15 mouse cellular contexts compared by ENCODE assay signal in the genomic region with DNA sequence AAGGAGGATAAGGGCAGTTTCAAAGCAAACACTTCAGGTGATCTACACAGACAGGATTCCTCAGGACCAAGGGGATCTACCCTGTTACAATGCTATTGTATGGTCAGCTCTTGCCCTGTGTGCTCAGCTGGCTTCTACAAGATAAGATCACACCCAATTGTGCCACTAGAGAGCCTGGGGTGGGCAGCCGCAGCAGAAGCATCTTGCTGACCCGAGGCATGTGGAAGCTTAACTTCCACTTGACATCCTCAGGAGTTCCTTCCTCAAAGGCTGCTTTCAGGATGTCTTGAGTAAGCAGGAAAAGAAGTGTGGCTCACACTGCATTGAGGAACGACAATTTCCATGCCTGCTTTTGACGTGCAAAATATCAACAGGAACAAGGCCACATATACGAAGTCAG.
DNase-seq lines count a peak whose midpoint lies in the region; ATAC-seq and TF ChIP-seq lines count a peak whose summit lies in the region.
"Had no signal": no experiment of that assay in that cellular context is flagged by ENCODE, and none has a peak within 500 bp of the region (broad histone marks: within the 10 kb centered on the region; RNA-seq: fewer than 3 reads in every experiment).

No protein-coding gene starts in this region.

- peak; percentile 62 for ATAC-seq in frontal cortex, adult (ENCODE audit: low TSS enrichment)
- 0 out of 2 replicates have a peak, but pooled peaks have one; percentile 19 for ATAC-seq in liver, postnatal 0 days
- ATAC-seq in liver, embryonic 12.5 days, result no peak
- no peak for ATAC-seq in intestine, embryonic 15.5 days

- no peak overlapping the region for H3K4me2 ChIP-seq in liver, postnatal 0 days (ENCODE audit: low read depth, low read length)
- no peak overlapping the region for H3K4me2 ChIP-seq in liver, embryonic 12.5 days
- H3K4me2 ChIP-seq in intestine, embryonic 15.5 days (replicated peaks), result no peak overlapping the region
- H3K4me2 ChIP-seq: limb, embryonic 13.5 days; stomach, embryonic 15.5 days had no signal

- no peak overlapping the region for H3K9ac ChIP-seq in liver, postnatal 0 days (replicated peaks)
- no peak overlapping the region for H3K9ac ChIP-seq in liver, embryonic 12.5 days
- H3K9ac ChIP-seq in MEL (ENCODE audit: control insufficient read depth, low read depth, low read length, poor library complexity, severe bottlenecking), result no peak overlapping the region
- no peak overlapping the region for H3K9ac ChIP-seq in intestine, embryonic 15.5 days
- H3K9ac ChIP-seq: limb, embryonic 13.5 days; stomach, embryonic 15.5 days had no signal

- H3K36me3 ChIP-seq in liver, postnatal 0 days (replicated peaks; ENCODE audit: insufficient read depth, low read length), result no peaks in the 10 kb centered on the region
- no peaks in the 10 kb centered on the region for H3K36me3 ChIP-seq in liver, embryonic 12.5 days
- no peaks in the 10 kb centered on the region for H3K36me3 ChIP-seq in MEL (ENCODE audit: control insufficient read depth in 1 of 2, insufficient read depth in 2 of 2, low read length in 2 of 2)
- no peaks in the 10 kb centered on the region for H3K36me3 ChIP-seq in limb, embryonic 10.5 days
- H3K36me3 ChIP-seq in intestine, embryonic 15.5 days, result no peaks in the 10 kb centered on the region
- H3K36me3 ChIP-seq: limb, embryonic 13.5 days; stomach, embryonic 15.5 days had no signal

- TF ChIP-seq RAD21 in MEL (IDR thresholded peaks at IDR 0.05; ENCODE audit: low read depth, low read length), result no peak

- 21% methylated on average over 5 of the region's 5 CpGs for WGBS in liver, postnatal 0 days (ENCODE audit: insufficient replicate concordance)
- 16% methylated on average over 5 of the region's 5 CpGs for WGBS in liver, embryonic 12.5 days (ENCODE audit: insufficient replicate concordance)
- WGBS in limb, embryonic 10.5 days, result 69% methylated on average over 5 of the region's 5 CpGs
- WGBS in intestine, embryonic 15.5 days, result 16% methylated on average over 5 of the region's 5 CpGs

- H3K4me1 ChIP-seq in liver, postnatal 0 days (ENCODE audit: insufficient read depth), result 0 out of 2 replicates have a peak, but pooled peaks cover 3% of the 10 kb centered on the region
- peaks cover 9% of the 10 kb centered on the region for H3K4me1 ChIP-seq in liver, embryonic 12.5 days
- H3K4me1 ChIP-seq in MEL (ENCODE audit: control insufficient read depth in 1 of 2, insufficient read depth in 2 of 2, low read length in 2 of 2), result no peaks in the 10 kb centered on the region
- no peaks in the 10 kb centered on the region for H3K4me1 ChIP-seq in limb, embryonic 10.5 days
- H3K4me1 ChIP-seq in intestine, embryonic 15.5 days (replicated peaks), result no peaks in the 10 kb centered on the region
- H3K4me1 ChIP-seq: stomach, embryonic 15.5 days had no signal

- no peak for TF ChIP-seq POLR2A in MEL (IDR thresholded peaks at IDR 0.05; ENCODE audit: control insufficient read depth in 1 of 2, insufficient read depth in 1 of 2, low read depth in 1 of 2, low read length in 2 of 2, poor library complexity in 1 of 2)

- H3K27ac ChIP-seq in liver, postnatal 0 days (ENCODE audit: low read depth), result no peak overlapping the region
- no peak overlapping the region for H3K27ac ChIP-seq in liver, embryonic 12.5 days
- H3K27ac ChIP-seq in MEL (ENCODE audit: control insufficient read depth, low read depth, low read length), result no peak overlapping the region
- H3K27ac ChIP-seq in limb, embryonic 10.5 days, result peak overlapping the region; percentile 5; the same call in 1 of the 2 replicates
- H3K27ac ChIP-seq in intestine, embryonic 15.5 days, result no peak overlapping the region
- H3K27ac ChIP-seq: limb, embryonic 13.5 days; stomach, embryonic 15.5 days had no signal

- H3K27me3 ChIP-seq in liver, postnatal 0 days (ENCODE audit: insufficient read depth, low read length), result no peaks in the 10 kb centered on the region
- H3K27me3 ChIP-seq in liver, embryonic 12.5 days (replicated peaks), result no peaks in the 10 kb centered on the region
- peaks cover 0 to 3% of the 10 kb centered on the region in 2 experiments; a peak in 1 of 4 replicates for H3K27me3 ChIP-seq in MEL (ENCODE audit: control insufficient read depth in 1 of 2, insufficient read depth in 2 of 2, low read length in 2 of 2)
- no peaks in the 10 kb centered on the region for H3K27me3 ChIP-seq in limb, embryonic 10.5 days (ENCODE audit: low read depth, poor library complexity, severe bottlenecking)
- H3K27me3 ChIP-seq in intestine, embryonic 15.5 days (replicated peaks), result no peaks in the 10 kb centered on the region
- H3K27me3 ChIP-seq: limb, embryonic 13.5 days; stomach, embryonic 15.5 days had no signal

- H3K4me3 ChIP-seq in liver, postnatal 0 days (ENCODE audit: low read depth, low read length), result no peak overlapping the region
- H3K4me3 ChIP-seq in liver, embryonic 12.5 days, result no peak overlapping the region
- no peak overlapping the region for H3K4me3 ChIP-seq in MEL (ENCODE audit: control insufficient read depth in 1 of 2, insufficient read depth in 1 of 2, low read depth in 2 of 2, low read length in 2 of 2)
- H3K4me3 ChIP-seq in limb, embryonic 10.5 days, result no peak overlapping the region
- no peak overlapping the region for H3K4me3 ChIP-seq in intestine, embryonic 15.5 days (replicated peaks)
- H3K4me3 ChIP-seq: limb, embryonic 13.5 days; stomach, embryonic 15.5 days had no signal

- TF ChIP-seq CTCF in liver, postnatal 0 days (IDR thresholded peaks at IDR 0.05; ENCODE audit: low read depth), result no peak
- TF ChIP-seq CTCF in MEL (IDR thresholded peaks at IDR 0.05 in 2 of 3, conservative IDR thresholded peaks at IDR 0.05 in 1 of 3; ENCODE audit: control insufficient read depth in 1 of 3, insufficient read depth in 1 of 3, low read depth in 2 of 3, low read length in 3 of 3, poor library complexity in 1 of 3, severe bottlenecking in 1 of 3), result no peak

- DNase-seq in frontal cortex, postnatal 10 days (ENCODE audit: low spot score in 2 of 2), result no peak
- no peak for DNase-seq in liver, postnatal 0 days
- DNase-seq in MEL (ENCODE audit: low read depth, low spot score), result no peak
- no peak for DNase-seq in limb, embryonic 10.5 days (ENCODE audit: low spot score)
- DNase-seq in thymus, postnatal 14 days, result no peak
- DNase-seq: adrenal gland, postnatal 10 days; cerebellum, adult 2 months; heart, postnatal 4 days; kidney, adult 9 months; thymus, adult 2 months had no signal

- H3K79me2 ChIP-seq in MEL (ENCODE audit: control insufficient read depth, insufficient read depth, low read length, poor library complexity), result no peaks in the 10 kb centered on the region

- TF ChIP-seq EP300 in liver, postnatal 0 days (IDR thresholded peaks at IDR 0.05; ENCODE audit: low read depth), result no peak
- no peak for TF ChIP-seq EP300 in MEL (IDR thresholded peaks at IDR 0.05; ENCODE audit: low read depth in 1 of 2, low read length in 2 of 2)

- no peaks in the 10 kb centered on the region for H3K9me3 ChIP-seq in liver, postnatal 0 days (ENCODE audit: low read length)
- H3K9me3 ChIP-seq in liver, embryonic 12.5 days (replicated peaks), result no peaks in the 10 kb centered on the region
- H3K9me3 ChIP-seq in MEL (replicated peaks; ENCODE audit: insufficient read depth, low read length), result no peaks in the 10 kb centered on the region
- no peaks in the 10 kb centered on the region for H3K9me3 ChIP-seq in limb, embryonic 10.5 days (replicated peaks)
- H3K9me3 ChIP-seq in intestine, embryonic 15.5 days, result no peaks in the 10 kb centered on the region
- H3K9me3 ChIP-seq: limb, embryonic 13.5 days; stomach, embryonic 15.5 days had no signal

TF ChIP-seq in MEL, 35 proteins besides CTCF, POLR2A, EP300 and RAD21:
- no peak for TF ChIP-seq SMC3 (IDR thresholded peaks at IDR 0.05; ENCODE audit: low read depth, low read length)
- TF ChIP-seq UBTF (IDR thresholded peaks at IDR 0.05; ENCODE audit: borderline replicate concordance, insufficient read depth, low read depth, low read length), result 0 out of 2 replicates have a peak, but pooled peaks have one; percentile 28
TF ChIP-seq in MEL: peak in this region for 1.

Comparison
In these comparisons a context has a peak if more than half of its experiments do, and no peak if none do; other contexts are left out.
1. ATAC-seq: peak in frontal cortex, adult (single experiment) and liver, postnatal 0 days (single experiment); none in liver, embryonic 12.5 days (single experiment) and intestine, embryonic 15.5 days (single experiment).